Mouse (Mus musculus): ENCODE data around the gene Spi1.

The Spi1 gene

DNA sequence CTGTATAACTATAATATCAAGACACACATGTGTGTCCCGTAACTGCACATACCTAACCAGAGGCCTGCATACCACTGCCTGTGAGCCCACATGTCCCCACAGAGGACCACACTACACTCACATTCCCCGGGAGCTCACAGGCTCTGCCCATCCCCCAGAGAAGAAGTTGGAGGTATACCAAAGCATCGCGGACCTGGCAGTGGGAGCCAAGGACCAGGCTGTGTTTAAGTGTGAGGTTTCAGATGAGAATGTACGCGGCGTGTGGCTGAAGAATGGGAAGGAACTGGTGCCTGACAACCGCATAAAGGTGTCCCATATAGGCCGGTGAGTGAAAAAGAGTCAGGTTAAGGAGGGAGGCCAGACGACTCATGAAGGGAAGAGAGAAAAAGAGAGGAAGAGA is 42.9 kb downstream of the Spi1 start:
- DNase-seq (ENCODE audit: low spot score), result no peak

DNA sequence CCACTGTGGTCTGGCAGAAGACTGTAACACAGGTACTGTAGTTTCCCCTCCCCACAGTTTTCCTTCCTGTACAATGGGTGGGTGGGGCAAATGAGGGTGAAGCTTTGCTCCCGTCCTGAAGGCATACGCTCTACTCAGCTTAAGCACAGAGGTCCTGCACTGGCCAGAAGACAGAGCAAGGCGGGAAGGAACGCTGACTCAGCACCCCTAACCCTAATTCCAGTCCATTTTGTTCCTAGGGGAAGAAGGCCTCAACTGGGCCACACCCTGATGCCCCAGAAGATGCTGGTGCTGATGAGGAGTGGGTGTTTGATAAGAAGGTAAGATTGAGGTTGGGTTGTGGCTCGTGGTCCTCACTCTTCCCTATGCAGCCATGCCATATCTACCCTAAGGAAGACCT is 46.6 kb downstream of the Spi1 start:
- no peak for DNase-seq (ENCODE audit: low spot score)

DNA sequence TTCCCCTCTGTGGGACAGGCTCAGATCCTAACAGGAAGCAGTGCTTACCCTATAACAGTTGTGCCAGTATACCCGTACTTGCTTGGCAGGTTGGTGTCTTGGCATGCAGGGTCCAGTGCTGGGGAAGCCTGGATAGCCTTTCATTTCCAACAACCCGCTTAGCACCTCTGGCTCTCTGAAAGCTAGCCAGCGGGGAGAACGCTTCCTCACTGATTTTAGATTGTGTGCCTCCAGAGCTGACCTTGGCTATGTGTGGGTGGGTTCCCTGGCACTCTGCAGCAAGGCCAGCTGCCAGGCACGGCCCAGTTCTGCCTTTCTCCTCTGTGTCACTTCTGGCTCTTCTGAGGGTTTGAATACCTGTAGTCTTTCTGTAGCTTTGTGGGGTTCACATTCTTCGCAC is 47.9 kb downstream of the Spi1 start:
- DNase-seq (ENCODE audit: low spot score), result no peak

DNA sequence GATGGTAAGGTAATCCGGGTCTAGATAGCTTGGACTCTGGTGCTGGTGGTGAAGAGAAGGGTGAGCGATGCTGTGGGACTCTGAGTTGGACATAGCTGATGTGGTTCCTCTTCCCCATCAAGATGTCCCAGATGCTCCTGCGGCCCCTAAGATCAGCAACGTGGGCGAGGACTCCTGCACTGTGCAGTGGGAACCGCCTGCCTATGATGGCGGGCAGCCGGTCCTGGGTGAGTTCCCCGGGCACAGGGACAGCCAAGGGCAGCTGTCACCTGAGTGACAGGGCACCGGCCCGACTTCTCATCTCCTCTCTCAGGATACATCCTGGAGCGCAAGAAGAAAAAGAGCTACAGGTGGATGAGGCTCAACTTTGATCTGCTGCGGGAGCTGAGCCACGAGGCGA is 49.1 kb downstream of the Spi1 start:
- no peak for DNase-seq (ENCODE audit: low spot score)

DNA sequence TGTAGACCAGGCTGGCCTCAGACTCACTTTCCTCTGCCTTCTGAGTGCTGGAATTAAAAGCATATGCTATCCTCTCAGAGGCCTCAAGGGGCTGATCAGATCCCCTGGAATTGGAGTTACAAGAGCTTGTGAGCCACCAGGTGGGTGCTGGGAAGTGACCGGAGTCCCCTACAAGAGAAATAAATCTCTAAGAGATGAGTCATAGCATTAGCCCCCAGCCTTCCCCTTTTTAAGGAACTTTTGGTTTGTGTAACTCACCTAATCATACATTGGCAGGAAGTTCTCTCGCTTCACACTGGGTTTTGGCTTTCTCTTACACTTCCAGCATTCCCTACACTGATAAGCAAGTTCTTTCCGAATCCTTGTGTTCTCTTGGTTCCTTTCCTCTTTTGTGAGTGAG is 49.8 kb downstream of the Spi1 start:
- DNase-seq (ENCODE audit: low spot score), result no peak

DNA sequence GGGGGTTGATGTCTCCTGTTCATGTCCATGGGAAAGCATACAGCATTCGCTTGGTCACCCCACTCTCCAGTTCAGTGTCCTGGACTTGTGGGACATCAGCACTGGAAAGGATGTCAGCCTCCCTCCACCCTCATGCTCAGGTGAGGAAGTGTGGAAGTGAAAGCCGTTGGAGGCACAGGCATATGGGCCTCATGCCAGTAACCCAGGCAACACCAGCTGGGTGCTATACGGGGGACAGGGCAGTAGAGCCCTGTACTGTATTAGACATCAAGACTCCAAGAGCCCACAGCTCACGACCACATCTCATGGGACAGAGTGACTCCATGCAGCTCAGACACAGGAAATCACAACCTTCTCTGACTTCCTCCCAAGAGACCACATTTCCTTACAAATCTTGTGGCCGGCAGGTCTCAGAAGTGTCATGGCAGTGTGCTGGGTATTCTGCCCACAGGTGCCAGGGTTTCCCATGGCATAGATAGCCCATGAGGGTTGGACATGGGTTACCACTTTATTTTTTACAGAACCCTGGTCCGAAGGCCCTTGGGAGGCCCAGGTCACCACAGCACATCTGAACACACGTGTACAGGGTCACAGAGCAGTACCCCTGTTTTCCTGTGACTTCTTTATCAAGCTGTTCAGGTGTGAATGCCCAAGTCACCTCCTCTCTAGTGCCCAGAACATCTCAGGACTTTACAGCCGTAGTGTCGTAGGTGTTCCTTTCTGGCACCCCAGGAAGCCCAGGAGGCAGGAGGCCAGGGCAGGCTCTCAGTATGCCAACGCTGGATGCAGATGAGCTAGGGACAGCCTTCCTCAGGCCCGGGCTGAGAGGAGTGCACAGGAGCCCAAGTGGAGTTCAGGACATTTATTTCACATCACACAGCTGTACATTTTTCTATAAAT is 54.6 kb downstream of the Spi1 start:
- no peak for DNase-seq (ENCODE audit: low spot score)

DNA sequence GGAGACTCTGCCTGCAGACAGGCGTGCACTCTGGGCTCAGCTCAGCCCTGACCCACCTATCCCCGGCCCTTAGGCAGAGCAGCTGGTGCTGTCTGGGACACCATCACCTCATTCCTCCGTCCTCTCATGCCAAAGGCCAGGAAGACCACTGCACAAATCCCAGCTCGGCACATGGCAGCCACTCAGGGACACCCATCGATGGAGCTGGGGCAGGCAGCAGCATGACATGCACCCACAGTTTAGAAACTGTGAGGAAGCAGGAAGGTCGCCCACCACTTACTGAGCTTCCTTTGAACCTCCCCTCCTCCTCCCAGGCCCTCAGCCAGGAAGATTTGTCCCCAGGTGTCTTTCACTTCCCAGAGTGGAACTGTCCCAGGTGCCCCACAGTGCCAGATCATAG is 55.3 kb downstream of the Spi1 start:
- DNase-seq (ENCODE audit: low spot score), result no peak

DNA sequence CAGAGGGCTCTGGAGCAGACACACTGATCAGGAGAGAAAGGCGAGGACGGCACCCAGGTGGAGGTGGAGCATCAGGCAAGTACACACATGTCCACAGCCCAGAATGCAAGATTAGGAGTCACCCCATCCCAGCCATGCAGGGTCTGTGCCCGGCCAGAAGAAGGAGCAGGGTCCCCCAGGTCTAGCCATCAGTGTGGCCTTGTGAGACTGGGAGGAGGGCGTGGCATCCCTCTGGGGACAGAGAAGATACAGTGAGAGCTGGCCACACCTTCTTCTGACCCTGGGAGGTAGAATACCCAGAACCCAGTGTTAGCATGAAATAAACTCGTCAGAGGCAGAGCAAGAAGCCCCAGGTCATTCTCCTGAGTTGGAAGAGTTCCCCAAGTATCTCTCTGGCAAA is 57.1 kb downstream of the Spi1 start:
- no peak for DNase-seq (ENCODE audit: low spot score)

DNA sequence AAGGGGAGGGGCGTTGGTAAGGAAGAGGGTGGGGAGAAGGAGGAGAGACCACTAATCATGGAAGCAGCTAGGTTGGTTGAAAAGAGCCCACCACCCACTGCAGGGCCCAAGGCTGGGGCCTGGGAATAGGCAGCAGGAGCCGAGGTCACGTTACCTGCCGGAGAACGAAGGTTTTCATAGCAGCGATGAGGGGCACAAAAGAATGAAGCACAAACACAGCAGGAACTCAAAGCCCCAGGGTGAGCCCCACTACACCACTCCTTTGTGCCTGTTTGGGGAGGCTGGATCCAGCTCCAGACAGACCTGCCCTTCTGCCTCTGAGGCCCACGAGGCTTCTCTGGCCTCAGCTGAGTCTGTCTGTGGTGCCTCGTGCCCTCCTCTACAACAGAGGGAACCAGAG is 57.6 kb downstream of the Spi1 start:
- DNase-seq (ENCODE audit: low spot score), result no peak

DNA sequence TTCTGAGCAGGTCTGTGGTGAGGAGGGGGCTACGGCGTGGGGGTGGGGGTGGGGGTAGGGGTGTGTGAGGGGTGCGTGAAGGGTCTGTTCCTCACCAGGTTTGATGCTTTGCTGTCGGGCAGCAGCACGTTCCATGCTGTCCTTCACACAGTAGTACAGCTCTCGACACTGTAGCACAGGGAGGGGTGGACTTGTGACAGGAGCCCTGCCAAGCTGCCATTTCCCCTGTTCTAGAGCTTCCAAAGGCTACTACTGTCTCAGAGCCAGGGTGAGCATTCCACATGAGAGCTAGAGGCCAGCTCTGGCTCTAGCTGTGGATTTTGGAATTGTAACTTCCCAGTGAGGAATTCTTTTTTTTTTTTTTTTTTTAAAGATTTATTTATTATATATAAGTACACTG is 60.7 kb downstream of the Spi1 start:
- DNase-seq (ENCODE audit: low spot score), result no peak

DNA sequence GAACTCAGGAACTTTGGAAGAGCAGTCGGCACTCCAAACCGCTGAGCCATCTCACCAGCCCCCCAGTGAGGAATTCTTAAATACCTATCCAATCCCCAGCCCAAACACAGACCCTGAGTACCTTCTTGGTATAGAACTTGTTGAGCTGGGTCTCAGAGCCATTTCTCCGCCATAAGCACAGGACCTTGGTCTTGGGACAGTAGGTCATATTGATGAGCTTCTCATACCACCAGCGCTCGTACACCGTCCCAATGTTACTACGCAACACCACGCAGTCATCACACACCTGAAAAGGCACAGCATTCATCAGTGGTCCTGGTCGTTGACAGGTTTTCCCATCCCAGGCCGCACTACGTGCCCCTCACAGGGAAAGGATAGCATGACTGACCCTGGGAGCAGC is 61.2 kb downstream of the Spi1 start:
- DNase-seq (ENCODE audit: low spot score), result no peak

DNA sequence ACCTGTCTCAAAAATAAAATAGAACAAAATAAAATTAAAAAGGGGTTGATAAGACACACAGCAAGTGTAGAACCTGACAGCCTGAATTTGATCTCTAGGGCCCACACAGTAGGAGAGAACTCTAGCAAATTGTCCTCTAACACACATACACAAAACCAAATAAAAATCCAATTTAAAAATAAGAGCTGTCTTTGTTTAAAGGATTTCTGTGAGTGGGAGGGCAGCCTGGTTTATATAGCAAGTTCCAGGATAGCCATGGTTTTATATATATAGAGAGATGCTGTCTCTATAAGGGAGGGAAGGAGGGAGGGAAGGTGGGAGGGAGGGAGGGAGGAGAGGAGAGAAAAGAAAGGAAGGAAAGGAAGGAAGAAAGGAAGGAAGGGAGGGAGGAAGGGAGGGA is 65.9 kb downstream of the Spi1 start:
- DNase-seq (ENCODE audit: low spot score), result no peak

DNA sequence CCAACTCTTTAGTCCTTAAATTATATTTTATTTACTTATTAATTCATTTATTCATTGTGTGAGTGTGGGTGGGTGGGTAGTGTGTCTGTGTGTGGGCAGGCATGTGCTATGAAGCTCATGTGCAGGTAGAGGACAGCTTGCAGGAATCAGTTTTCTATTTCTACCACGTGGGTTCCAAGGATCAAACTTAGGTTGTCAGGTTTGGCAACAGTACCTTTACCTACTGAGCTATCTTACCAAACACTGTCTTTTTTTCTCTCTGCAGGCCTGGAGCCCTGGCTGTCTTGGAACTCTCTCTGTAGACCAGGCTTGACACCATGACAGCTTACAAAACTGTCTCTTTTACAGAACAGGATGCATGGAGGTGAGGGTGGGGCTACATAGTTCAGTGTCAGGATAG is 69.1 kb downstream of the Spi1 start:
- no peak for DNase-seq (ENCODE audit: low spot score)

DNA sequence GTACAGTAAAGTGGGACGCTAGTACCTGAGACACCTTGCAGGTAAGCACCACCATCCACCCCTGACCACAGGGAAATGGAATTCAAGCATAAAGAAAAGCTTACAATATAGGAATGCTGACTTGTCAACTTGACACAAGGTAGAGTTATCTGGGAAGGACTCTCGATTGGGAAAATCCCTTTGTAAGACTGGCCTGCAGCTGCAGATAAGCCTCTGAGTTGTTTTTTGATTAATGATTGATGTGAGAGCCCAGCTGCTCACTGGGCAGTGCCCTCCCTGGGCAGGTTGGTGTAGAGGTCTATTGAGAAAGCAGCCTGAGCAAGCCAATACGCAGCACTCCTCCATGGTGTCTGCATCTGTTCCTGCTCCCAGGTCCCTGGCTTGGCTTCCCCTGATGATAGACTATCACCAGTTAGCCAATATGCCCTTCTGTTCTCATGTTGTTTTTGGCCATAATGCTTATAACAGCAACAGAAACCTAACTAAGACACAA is 70.7 kb downstream of the Spi1 start:
- DNase-seq (ENCODE audit: low spot score), result no peak

DNA sequence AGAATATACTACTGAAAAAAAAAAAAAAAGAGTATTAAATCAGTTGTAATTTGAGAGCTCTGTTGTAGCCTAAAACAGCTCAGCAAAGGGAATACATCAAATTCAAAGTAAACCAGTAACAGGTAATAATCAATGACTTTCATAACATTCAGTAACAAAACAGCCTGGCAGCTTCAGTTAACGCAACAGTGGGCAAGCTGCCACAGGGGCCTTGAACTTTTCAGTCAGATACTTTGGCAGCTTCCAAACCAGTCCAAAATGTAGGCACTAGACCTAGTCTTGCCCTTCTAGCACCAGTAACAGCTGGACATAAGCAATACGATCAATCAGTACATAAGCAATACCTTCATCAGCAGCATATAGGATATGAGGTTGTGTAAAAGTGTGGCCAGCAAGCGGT is 71.9 kb downstream of the Spi1 start:
- no peak for DNase-seq (ENCODE audit: low spot score)

DNA sequence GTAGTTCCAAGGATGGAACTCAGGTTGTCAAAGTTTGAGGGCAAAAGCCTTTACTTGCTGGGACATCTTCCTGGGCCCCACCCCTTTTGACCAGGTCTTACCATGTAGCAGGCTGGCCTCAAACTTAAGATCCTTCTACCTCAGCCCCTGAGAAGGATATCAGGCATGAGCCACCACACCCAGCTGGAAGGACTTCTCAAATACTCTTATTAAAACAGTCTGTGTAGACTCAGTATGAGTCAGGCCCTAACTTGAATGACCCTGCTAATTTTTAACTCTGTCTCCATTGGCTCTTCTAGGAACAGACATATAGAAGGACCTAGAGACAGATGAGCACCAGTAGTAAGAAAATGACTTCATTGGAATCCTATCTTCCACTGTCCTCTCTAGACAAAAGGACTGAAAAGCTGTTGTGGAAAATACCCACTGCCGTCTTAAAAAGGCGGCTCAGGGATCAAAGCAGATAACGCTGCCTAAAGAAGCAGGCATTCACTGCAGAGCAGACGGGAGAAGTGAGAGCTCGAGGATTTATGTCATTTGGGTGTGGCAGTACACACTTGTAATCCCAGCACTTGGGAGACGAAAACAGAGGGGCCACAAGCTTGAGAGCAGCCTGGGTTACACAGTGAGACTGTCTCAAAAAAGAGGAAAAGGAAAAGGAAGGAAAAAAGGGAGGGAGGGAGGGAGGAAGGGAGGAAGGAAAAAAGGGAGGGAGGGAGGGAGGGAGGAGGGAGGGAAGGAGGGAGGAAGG is 75.0 kb downstream of the Spi1 start:
- DNase-seq (ENCODE audit: low spot score), result no peak

DNA sequence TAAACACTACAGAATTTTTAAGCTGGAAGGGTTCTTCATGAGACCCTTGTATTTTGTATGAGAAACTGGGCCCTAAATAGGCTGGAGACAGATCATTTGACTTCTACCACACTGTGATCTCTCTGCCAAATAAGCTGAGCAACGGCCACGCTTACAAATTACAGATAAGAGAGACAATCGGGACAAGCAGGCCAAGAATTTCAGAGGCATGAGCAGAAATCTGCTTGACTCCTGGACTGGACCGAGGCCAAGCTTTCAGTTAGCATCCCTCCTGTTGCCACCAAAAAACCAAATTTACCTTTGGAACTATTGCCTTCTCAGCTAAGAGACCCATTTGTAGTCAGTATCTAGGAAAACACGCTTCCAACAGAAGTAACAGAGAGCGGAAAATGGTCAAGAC is 78.4 kb downstream of the Spi1 start:
- DNase-seq (ENCODE audit: low spot score), result no peak

DNA sequence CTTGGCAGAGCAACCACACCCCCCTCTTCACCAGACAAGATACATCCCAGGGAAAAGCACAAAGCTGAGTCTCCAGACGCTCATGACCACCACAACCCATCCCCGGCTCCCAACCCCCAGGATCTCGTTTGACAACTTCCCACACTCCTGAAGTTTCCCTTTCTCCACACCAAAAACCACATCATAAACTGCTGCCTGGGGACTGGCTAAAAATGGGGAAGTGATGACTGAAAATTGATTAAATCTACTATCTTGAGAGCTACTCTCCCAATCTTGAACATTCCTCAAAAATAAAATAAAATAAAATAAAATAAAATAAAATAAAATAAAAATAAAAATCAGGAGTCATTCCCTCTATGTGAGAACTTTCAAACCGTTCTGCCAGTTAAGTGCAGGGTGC is 80.8 kb downstream of the Spi1 start:
- DNase-seq (ENCODE audit: low spot score), result no peak

DNA sequence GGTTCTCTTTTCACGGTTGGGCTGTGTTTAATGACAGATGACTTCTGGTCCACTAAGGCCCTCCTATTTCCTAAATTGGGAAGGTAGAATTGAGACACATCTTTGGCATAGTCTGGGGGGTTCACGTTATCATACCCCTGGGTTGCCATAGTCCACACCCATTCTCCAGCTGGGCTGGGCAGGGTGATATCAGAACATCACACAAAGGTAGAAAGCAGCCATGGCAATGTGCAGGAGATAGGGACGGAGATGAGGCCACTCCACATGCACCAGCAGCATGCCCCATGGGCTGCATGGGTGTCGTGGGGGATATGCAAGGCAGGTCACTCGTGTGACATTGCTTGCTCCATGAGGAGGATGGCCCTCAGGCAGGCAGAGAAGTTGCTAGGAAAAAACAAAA is 81.3 kb downstream of the Spi1 start:
- no peak for DNase-seq (ENCODE audit: low spot score)

DNA sequence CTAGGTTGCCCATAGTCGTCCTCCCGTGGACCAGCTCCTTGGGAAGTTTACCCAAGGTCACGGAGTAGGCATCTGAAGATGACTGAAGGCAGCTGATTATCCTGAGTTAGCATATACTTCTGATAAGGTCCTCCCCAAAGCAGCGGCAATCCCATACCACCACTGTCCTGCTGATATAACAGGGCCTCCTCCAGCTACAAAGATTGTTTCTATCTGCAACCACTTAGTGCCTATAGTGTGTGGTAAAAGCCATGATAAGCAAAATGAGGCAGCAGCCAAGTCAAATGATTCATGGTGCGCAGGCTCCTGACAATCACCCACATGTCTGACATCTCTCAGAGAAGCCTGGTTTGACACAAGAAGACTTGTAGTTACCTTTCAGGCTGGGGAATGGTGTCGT is 82.8 kb downstream of the Spi1 start:
- DNase-seq (ENCODE audit: low spot score), result no peak

Data from yolk sac, embryonic 10.5 days (tissue).